Mouse (Mus musculus) hindbrain, postnatal 0 days (tissue): ENCODE measurements around the gene Tor3a. TPM values are rescaled to one million over a fixed set of nuclear protein-coding genes. Genes with fewer than 3 reads are reported as not detected.

Experiments
- ATAC-seq: fragments of 200-750 bp; cut with Nextera tagmentation; 2 replicates; pipeline ENCODE4 v1.8.0; 2017; ENCODE audit warnings: mild to moderate bottlenecking, moderate TSS enrichment, moderate library complexity
- DNase-seq: peaks from one replicate; pipeline ENCODE4 v3.0.0-alpha.2; 2015; ENCODE audit warnings: low spot score
- H3K27ac ChIP-seq: fragments of 300-500 bp; sonication (generic); 2 replicates; pipeline ENCODE4 v1.5.1; 2014; ENCODE audit warnings: mild to moderate bottlenecking
- H3K27me3 ChIP-seq: fragments of 300-500 bp; sonication (generic); 2 replicates; pipeline ENCODE4 v1.6.1; 2014; ENCODE audit warnings: low read length, mixed read lengths; ENCODE audit not compliant: insufficient read depth
- H3K36me3 ChIP-seq: fragments of 300-500 bp; sonication (generic); 2 replicates; pipeline ENCODE4 v1.6.1; 2014; ENCODE audit warnings: low read length, mixed read lengths; ENCODE audit not compliant: insufficient read depth
- H3K4me1 ChIP-seq: fragments of 300-500 bp; sonication (generic); 2 replicates; pipeline ENCODE4 v1.6.1; 2014; ENCODE audit warnings: antibody characterized with exemption, low read length, mixed read lengths; ENCODE audit not compliant: insufficient read depth
- H3K4me2 ChIP-seq: fragments of 300-500 bp; sonication (generic); 2 replicates; pipeline ENCODE4 v1.6.1; 2014; ENCODE audit warnings: low read depth, mild to moderate bottlenecking, low read length, moderate library complexity, mixed read lengths
- H3K4me3 ChIP-seq: fragments of 300-500 bp; sonication (generic); 2 replicates; pipeline ENCODE4 v1.5.1; 2014; ENCODE audit warnings: low read length
- H3K9ac ChIP-seq: fragments of 300-500 bp; sonication (generic); replicated peaks from 2 replicates; pipeline ENCODE4 v1.6.1; 2014; ENCODE audit warnings: mild to moderate bottlenecking, low read length, moderate library complexity, mixed read lengths
- H3K9me3 ChIP-seq: fragments of 300-500 bp; sonication (generic); 2 replicates; pipeline ENCODE4 v1.6.1; 2016; ENCODE audit warnings: low read length, mixed read lengths
- CTCF ChIP-seq: IDR thresholded peaks from 2 replicates; pipeline ENCODE4 v1.5.1; 2016; ENCODE audit warnings: antibody characterized with exemption, control low read depth, low read depth
- WGBS: fragments of 180-500 bp; shearing (Covaris S2); extraction: QIAGEN DNeasy Blood & Tissue Kit; methylation state at CpG from one replicate; pipeline ENCODE4 v1.1.7; 2014; 5-methylcytosine and 5-hydroxymethylcytosine counted together
- polyA plus RNA-seq: library from polyadenylated mRNA; unstranded; fragments of >200 nt; fragmentation: Nextera tagmentation; extraction: Ambion mirVana; gene quantifications from 2 replicates; pipeline ENCODE4 v1.2.1, GENCODE M21; 2015
- total RNA-seq: library from RNA; depleted of rRNA; stranded (reverse); fragments of >200 nt; gene quantifications from 2 replicates; pipeline ENCODE4 v1.2.3, GENCODE M21; 2014

The Tor3a gene
- total and polyA plus RNA-seq, 2 experiments from 2014 or later, result 3.0 to 5.6 TPM

GRCm38 (mm10) chr1:156717751-156718285 lies 43.7 kb upstream of the Tor3a start:
- 0 out of 2 replicates have a peak, but pooled peaks cover 3% of the 10 kb centered on the region for H3K4me1 ChIP-seq
- peak overlapping the region; percentile 93 for H3K27ac ChIP-seq
- no peak for TF ChIP-seq CTCF
- H3K27me3 ChIP-seq, result no peaks in the 10 kb centered on the region
- H3K4me2 ChIP-seq, result peak overlapping the region; percentile 60
- DNase-seq (peak; percentile 21), ATAC-seq (no peak)
- H3K36me3 ChIP-seq, result no peaks in the 10 kb centered on the region
- H3K9ac ChIP-seq, result peak overlapping the region; percentile 82
- H3K9me3 ChIP-seq, result no peaks in the 10 kb centered on the region
- 9% methylated on average over 13 of the region's 13 CpGs for WGBS
- peak overlapping the region; percentile 88 for H3K4me3 ChIP-seq

GRCm38 (mm10) chr1:156716681-156717080 lies 42.5 kb upstream of the Tor3a start:
- Histone ChIP-seq H3K4me2 (no peak overlapping the region), H3K4me3 (no peak overlapping the region), H3K36me3 (no peaks in the 10 kb centered on the region), H3K27ac (no peak overlapping the region), H3K4me1 (0 out of 2 replicates have a peak, but pooled peaks cover 3% of the 10 kb centered on the region), H3K27me3 (no peaks in the 10 kb centered on the region), H3K9ac (no peak overlapping the region), H3K9me3 (no peaks in the 10 kb centered on the region)
- TF ChIP-seq CTCF, result no peak
- DNase-seq (no peak), ATAC-seq (no peak)
- 83% methylated on average over 6 of the region's 6 CpGs for WGBS

GRCm38 (mm10) chr1:156710472-156711098 lies 36.4 kb upstream of the Tor3a start:
- DNase-seq (peak; percentile 34), ATAC-seq (0 out of 2 replicates have a peak, but pooled peaks have one; percentile 61)
- TF ChIP-seq CTCF, result no peak
- Histone ChIP-seq H3K9me3 (no peaks in the 10 kb centered on the region), H3K4me3 (no peak overlapping the region), H3K9ac (no peak overlapping the region), H3K27me3 (no peaks in the 10 kb centered on the region), H3K4me1 (peaks cover 6% of the 10 kb centered on the region; the same call in 1 of the 2 replicates), H3K27ac (no peak overlapping the region), H3K4me2 (no peak overlapping the region), H3K36me3 (peaks cover 5% of the 10 kb centered on the region; the same call in 1 of the 2 replicates)
- 34% methylated on average over 10 of the region's 10 CpGs for WGBS

- Histone ChIP-seq H3K4me1 (peaks cover 6% of the 10 kb centered on the region; the same call in 1 of the 2 replicates), H3K9ac (no peak overlapping the region), H3K36me3 (peaks cover 18% of the 10 kb centered on the region; the same call in 1 of the 2 replicates), H3K9me3 (no peaks in the 10 kb centered on the region), H3K4me2 (no peak overlapping the region), H3K4me3 (no peak overlapping the region), H3K27ac (no peak overlapping the region), H3K27me3 (no peaks in the 10 kb centered on the region)
- 88% methylated on average over 3 of the region's 3 CpGs for WGBS
- no peak for TF ChIP-seq CTCF
- ATAC-seq (no peak), DNase-seq (no peak)
Observed at GRCm38 (mm10) chr1:156708672-156709071, 34.5 kb upstream of the Tor3a start.

- H3K4me2 ChIP-seq, result no peak overlapping the region
- no peak overlapping the region for H3K27ac ChIP-seq
- DNase-seq (no peak), ATAC-seq (no peak)
- no peaks in the 10 kb centered on the region for H3K27me3 ChIP-seq
- H3K4me3 ChIP-seq, result no peak overlapping the region
- H3K9ac ChIP-seq, result no peak overlapping the region
- WGBS, result 80% methylated on average over 10 of the region's 10 CpGs
- H3K4me1 ChIP-seq, result peaks cover 4% of the 10 kb centered on the region; the same call in 1 of the 2 replicates
- no peaks in the 10 kb centered on the region for H3K9me3 ChIP-seq
- TF ChIP-seq CTCF, result no peak
- peaks cover 25% of the 10 kb centered on the region; the same call in 1 of the 2 replicates for H3K36me3 ChIP-seq
Observed at GRCm38 (mm10) chr1:156705696-156706285, 31.6 kb upstream of the Tor3a start.

GRCm38 (mm10) chr1:156703444-156703843 lies 29.3 kb upstream of the Tor3a start:
- TF ChIP-seq CTCF, result no peak
- Histone ChIP-seq H3K9ac (no peak overlapping the region), H3K4me1 (no peaks in the 10 kb centered on the region), H3K27me3 (no peaks in the 10 kb centered on the region), H3K4me3 (no peak overlapping the region), H3K9me3 (no peaks in the 10 kb centered on the region), H3K36me3 (peaks cover 37% of the 10 kb centered on the region), H3K4me2 (no peak overlapping the region), H3K27ac (no peak overlapping the region)
- DNase-seq, result no peak
- no peak for ATAC-seq
- WGBS, result 88% methylated on average over 4 of the region's 4 CpGs

GRCm38 (mm10) chr1:156702151-156702550 lies 28.0 kb upstream of the Tor3a start:
- Histone ChIP-seq H3K36me3 (peaks cover 45% of the 10 kb centered on the region), H3K4me2 (no peak overlapping the region), H3K27me3 (no peaks in the 10 kb centered on the region), H3K4me3 (no peak overlapping the region), H3K9ac (no peak overlapping the region), H3K9me3 (no peaks in the 10 kb centered on the region), H3K4me1 (no peaks in the 10 kb centered on the region), H3K27ac (no peak overlapping the region)
- DNase-seq (no peak), ATAC-seq (no peak)
- TF ChIP-seq CTCF, result no peak
- WGBS, result 91% methylated on average over 7 of the region's 7 CpGs
